Mouse (Mus musculus) limb, embryonic 14.5 days (tissue): ENCODE results near the gene Adap1. TPM values are rescaled to one million over a fixed set of nuclear protein-coding genes. Genes with fewer than 3 reads are reported as not detected.

Experiments used
- ATAC-seq: fragments of 200-750 bp; cut with Nextera tagmentation; 2 replicates; pipeline ENCODE4 v1.8.0; 2017; ENCODE audit warnings: low read depth, moderate number of reproducible peaks, moderate TSS enrichment; ENCODE audit not compliant: low FRiP score
- DNase-seq: peaks from one replicate; pipeline ENCODE4 v3.0.0-alpha.2; 2015; ENCODE audit warnings: low spot score
- H3K27ac ChIP-seq: fragments of 300-500 bp; sonication (generic); replicated peaks from 2 replicates; pipeline ENCODE4 v1.5.1; 2014; ENCODE audit warnings: low read depth, mild to moderate bottlenecking, low read length, moderate library complexity, mixed read lengths
- H3K27me3 ChIP-seq: fragments of 300-500 bp; sonication (generic); 2 replicates; pipeline ENCODE4 v1.6.1; 2014; ENCODE audit warnings: low read length, mixed read lengths; ENCODE audit not compliant: control insufficient read depth, insufficient read depth
- H3K36me3 ChIP-seq: fragments of 300-500 bp; sonication (generic); 2 replicates; pipeline ENCODE4 v1.6.1; 2014; ENCODE audit warnings: mild to moderate bottlenecking, low read length, moderate library complexity, mixed read lengths; ENCODE audit not compliant: control insufficient read depth, insufficient read depth
- H3K4me1 ChIP-seq: fragments of 300-500 bp; sonication (generic); 2 replicates; pipeline ENCODE4 v1.6.1; 2014; ENCODE audit warnings: antibody characterized with exemption, low read length, mixed read lengths; ENCODE audit not compliant: control insufficient read depth, insufficient read depth
- H3K4me2 ChIP-seq: fragments of 300-500 bp; sonication (generic); replicated peaks from 2 replicates; pipeline ENCODE4 v1.6.1; 2014; ENCODE audit warnings: low read depth, mild to moderate bottlenecking, low read length, moderate library complexity; ENCODE audit not compliant: severe bottlenecking
- H3K4me3 ChIP-seq: fragments of 300-500 bp; sonication (generic); replicated peaks from 2 replicates; pipeline ENCODE4 v1.5.1; 2014; ENCODE audit warnings: low read length
- H3K9ac ChIP-seq: fragments of 300-500 bp; sonication (generic); 2 replicates; pipeline ENCODE4 v1.6.1; 2014; ENCODE audit warnings: mild to moderate bottlenecking, low read depth, low read length, moderate library complexity; ENCODE audit not compliant: severe bottlenecking
- H3K9me3 ChIP-seq: fragments of 300-500 bp; sonication (generic); 2 replicates; pipeline ENCODE4 v1.6.1; 2016; ENCODE audit warnings: low read length; ENCODE audit not compliant: control insufficient read depth
- POLR2A ChIP-seq: fragments of 200-500 bp; IDR thresholded peaks from 2 replicates; pipeline ENCODE4 v1.8.0; 2012; ENCODE audit warnings: inconsistent platforms, mild to moderate bottlenecking, moderate library complexity, borderline replicate concordance; ENCODE audit not compliant: insufficient read depth, insufficient read length; ENCODE audit errors: extremely low read depth
- WGBS: fragments of 180-500 bp; shearing (Covaris S2); extraction: QIAGEN DNeasy Blood & Tissue Kit; methylation state at CpG from one replicate; pipeline ENCODE4 v1.1.7; 2014; 5-methylcytosine and 5-hydroxymethylcytosine counted together
- polyA plus RNA-seq, 2 experiments: library from polyadenylated mRNA; depleted of rRNA in 1 of 2; stranded (reverse) in 1 of 2; unstranded in 1 of 2; fragments of >200 nt; fragmentation: Nextera tagmentation in 1 of 2; extraction: Ambion mirVana in 1 of 2; gene quantifications; 2 replicates each; pipeline versions ENCODE4 v1.2.1 to v1.2.3; 2012 to 2014

Adap1 gene
- polyA plus RNA-seq, 2 experiments: 2.5 to 2.7 TPM

GRCm38 (mm10) chr5:139247767-139248166 is 77.7 kb downstream of the Adap1 start:
- no peak for TF ChIP-seq POLR2A
- H3K4me2 ChIP-seq: no peak overlapping the region
- H3K36me3 ChIP-seq: peaks cover 66% of the 10 kb centered on the region
- peaks cover 4% of the 10 kb centered on the region; the same call in 1 of the 2 replicates for H3K4me1 ChIP-seq
- no peak for DNase-seq
- WGBS: 90% methylated on average over 3 of the region's 3 CpGs
- no peaks in the 10 kb centered on the region for H3K27me3 ChIP-seq
- H3K9me3 ChIP-seq: no peaks in the 10 kb centered on the region
- no peak overlapping the region for H3K9ac ChIP-seq
- H3K27ac ChIP-seq: no peak overlapping the region
- no peak for ATAC-seq
- H3K4me3 ChIP-seq: no peak overlapping the region

GRCm38 (mm10) chr5:139243384-139243783 is 82.0 kb downstream of the Adap1 start:
- H3K9me3 ChIP-seq: no peaks in the 10 kb centered on the region
- TF ChIP-seq POLR2A: no peak
- H3K27me3 ChIP-seq: no peaks in the 10 kb centered on the region
- H3K9ac ChIP-seq: no peak overlapping the region
- no peaks in the 10 kb centered on the region for H3K4me1 ChIP-seq
- no peak overlapping the region for H3K4me3 ChIP-seq
- DNase-seq (no peak), ATAC-seq (no peak)
- H3K36me3 ChIP-seq: peaks cover 95% of the 10 kb centered on the region
- 100% methylated on average over 1 of the region's 1 CpGs for WGBS
- H3K27ac ChIP-seq: no peak overlapping the region
- no peak overlapping the region for H3K4me2 ChIP-seq

DNA sequence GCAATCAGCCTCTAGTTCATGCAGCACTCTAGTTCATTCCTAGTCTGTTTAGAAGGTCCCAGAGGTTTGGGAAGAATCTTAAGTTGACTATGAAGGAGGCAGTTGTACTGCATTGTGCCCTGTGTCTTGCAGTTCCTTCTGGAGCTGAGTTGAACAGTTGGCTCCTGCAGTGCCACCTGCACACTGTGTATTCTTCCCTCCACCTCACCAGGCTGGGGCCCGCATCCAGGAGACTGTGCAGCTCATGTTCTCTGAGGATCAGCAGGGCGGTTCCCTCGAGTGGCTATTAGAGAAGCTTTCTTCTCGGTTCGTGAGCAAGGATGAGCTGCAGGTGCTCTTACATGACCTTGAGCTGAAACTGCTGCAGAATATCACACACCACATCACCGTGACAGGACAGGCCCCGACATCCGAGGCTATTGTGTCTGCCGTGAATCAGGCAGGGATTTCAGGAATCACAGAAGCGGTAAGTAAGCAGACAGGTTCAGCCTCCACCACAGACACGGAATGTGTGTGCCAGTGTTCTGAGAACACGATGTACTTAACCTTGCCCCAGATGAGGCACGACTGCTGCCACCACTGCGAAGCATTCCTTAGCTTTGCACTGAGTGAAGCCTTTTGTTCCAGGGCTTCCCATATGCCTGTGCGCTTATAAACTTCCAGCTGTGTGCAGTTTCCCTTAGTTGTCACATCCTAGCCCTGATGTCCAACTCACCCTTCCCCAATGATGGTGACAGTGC is 84.2 kb downstream of the Adap1 start:
- no peak for TF ChIP-seq POLR2A
- H3K27me3 ChIP-seq: no peaks in the 10 kb centered on the region
- peaks cover 96% of the 10 kb centered on the region for H3K36me3 ChIP-seq
- no peak overlapping the region for H3K27ac ChIP-seq
- DNase-seq: no peak
- no peak overlapping the region for H3K4me2 ChIP-seq
- no peaks in the 10 kb centered on the region for H3K9me3 ChIP-seq
- WGBS: 88% methylated on average over 15 of the region's 15 CpGs
- no peak for ATAC-seq
- H3K9ac ChIP-seq: no peak overlapping the region
- H3K4me1 ChIP-seq: no peaks in the 10 kb centered on the region
- no peak overlapping the region for H3K4me3 ChIP-seq

GRCm38 (mm10) chr5:139237436-139237835 is 88.0 kb downstream of the Adap1 start:
- no peak overlapping the region for H3K4me2 ChIP-seq
- TF ChIP-seq POLR2A: no peak

GRCm38 (mm10) chr5:139234423-139234822 is 91.0 kb downstream of the Adap1 start:
- no peak for DNase-seq
- ATAC-seq: no peak
- H3K36me3 ChIP-seq: peaks cover 91% of the 10 kb centered on the region
- H3K4me2 ChIP-seq: no peak overlapping the region
- H3K27me3 ChIP-seq: no peaks in the 10 kb centered on the region
- no peaks in the 10 kb centered on the region for H3K9me3 ChIP-seq
- no peak overlapping the region for H3K27ac ChIP-seq
- H3K9ac ChIP-seq: no peak overlapping the region
- H3K4me3 ChIP-seq: no peak overlapping the region
- 95% methylated on average over 4 of the region's 4 CpGs for WGBS
- TF ChIP-seq POLR2A: no peak
- H3K4me1 ChIP-seq: no peaks in the 10 kb centered on the region

More at GRCm38 (mm10) chr5:139237436-139237835, 88.0 kb downstream of the Adap1 start:
- Histone ChIP-seq H3K4me3 (no peak overlapping the region), H3K27ac (no peak overlapping the region), H3K9ac (no peak overlapping the region), H3K27me3 (no peaks in the 10 kb centered on the region), H3K4me1 (no peaks in the 10 kb centered on the region), H3K36me3 (peaks cover 96% of the 10 kb centered on the region), H3K9me3 (no peaks in the 10 kb centered on the region)
- 83% methylated on average over 4 of the region's 4 CpGs for WGBS
- DNase-seq: no peak
- ATAC-seq: no peak
